Mouse (Mus musculus): ENCODE data around the gene Gpn1. TPM values are rescaled to one million over a fixed set of nuclear protein-coding genes. Genes with fewer than 3 reads are reported as not detected.
A peak's percentile ranks its signal among the peaks of the same experiment; 100 is the strongest.

Gene Gpn1
- total RNA-seq, 2 experiments from 2014 or later, result 25.9 to 28.3 TPM

GRCm38 (mm10) chr5:31560352-31560751 lies 65.8 kb downstream of the Gpn1 start:
- no peak for DNase-seq

- DNase-seq, result peak; percentile 68
These were observed 67.6 kb downstream of the Gpn1 start for GRCm38 (mm10) chr5:31562036-31562666.

Other genes with a start within 250 kb of the Gpn1 start
- 1 to 10 TPM; 2.4 to 3.1 TPM for gene Krtcap3, start 243.1 kb upstream of the Gpn1 start, total RNA-seq (2021)
- 10 to 100 TPM; 27.1 to 38.4 TPM for gene Ift172, start 203.6 kb upstream of the Gpn1 start, total RNA-seq (2021)
- 1 to 10 TPM; 6.6 to 7.8 TPM for gene Fndc4, start 198.7 kb upstream of the Gpn1 start, total RNA-seq (2021)
- gene Gckr, start 197.3 kb upstream of the Gpn1 start, total RNA-seq (2021), result not detected
- 10 to 100 TPM; 22.6 to 26.9 TPM for gene Zfp512, start 42.3 kb upstream of the Gpn1 start, total RNA-seq (2021)
- under 1 TPM; 0.38 to 0.55 TPM for gene 4930548H24Rik, start 9.0 kb upstream of the Gpn1 start, total RNA-seq (2021)
- gene Slc4a1ap, start 32.3 kb downstream of the Gpn1 start, total RNA-seq (2021), result 10 to 100 TPM; 21.2 to 21.4 TPM
- 10 to 100 TPM; 16.1 to 16.4 TPM for gene Supt7l, start 33.1 kb downstream of the Gpn1 start, total RNA-seq (2021)
- 100 to 1,000 TPM; 276 to 287 TPM for gene Mrpl33, start 102.2 kb downstream of the Gpn1 start, total RNA-seq (2021)
- 1 to 10 TPM; 4.5 to 4.6 TPM for gene Rbks, start 202.9 kb downstream of the Gpn1 start, total RNA-seq (2021)
- 10 to 100 TPM; 43.1 to 43.9 TPM for gene Babam2, start 202.9 kb downstream of the Gpn1 start, total RNA-seq (2021)